Mouse (Mus musculus) liver, adult 2 months (tissue): ENCODE results near the gene Spink4.
A peak's percentile ranks its signal among the peaks of the same experiment; 100 is the strongest.

Experiments used
- CTCF ChIP-seq: fragments of 200-500 bp; IDR thresholded peaks from 2 replicates; pipeline ENCODE4 v1.5.1; 2011; ENCODE audit warnings: low read depth, low read length, control low read depth
- POLR2A ChIP-seq: fragments of 200-500 bp; IDR thresholded peaks from 2 replicates; pipeline ENCODE4 v1.6.1; 2011; ENCODE audit warnings: low read length, control low read depth; ENCODE audit not compliant: insufficient read depth; ENCODE audit errors: extremely low read depth

DNA sequence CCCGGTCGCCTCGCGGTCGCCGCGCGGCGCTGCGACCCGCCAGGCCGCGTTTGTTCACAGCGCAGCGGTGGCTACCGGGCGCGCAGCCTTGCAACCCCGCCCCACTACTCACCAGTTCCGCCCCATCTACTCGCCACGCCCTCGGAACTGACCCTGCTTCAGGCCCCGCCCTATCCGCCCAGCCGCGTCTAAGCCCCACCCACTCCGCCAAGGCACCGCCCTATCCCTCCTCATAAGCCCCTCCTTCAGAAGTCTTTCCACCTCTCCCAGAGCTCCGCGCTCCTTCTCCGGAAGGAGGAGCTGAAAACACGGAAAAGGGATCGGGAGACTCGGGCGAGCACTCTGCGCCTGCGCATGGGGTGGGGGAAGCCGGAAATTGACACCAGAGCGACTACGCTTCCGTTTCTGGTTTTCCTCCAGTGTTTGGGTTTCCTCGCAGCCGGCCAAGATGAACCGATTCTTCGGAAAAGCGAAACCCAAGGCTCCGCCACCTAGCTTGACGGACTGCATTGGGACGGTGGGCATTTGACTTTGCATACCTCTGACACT lies 28.4 kb downstream of the Spink4 start, which contains the start of the genes Bag1 and Chmp5:
- TF ChIP-seq CTCF, result peak; percentile 10; the same call in 1 of the 2 replicates
- peak; percentile 90 for TF ChIP-seq POLR2A
